Mouse (Mus musculus) embryonic facial prominence, embryonic 10.5 days (tissue): ENCODE data around the gene Slc25a1. TPM values are rescaled to one million over a fixed set of nuclear protein-coding genes. Genes with fewer than 3 reads are reported as not detected.

ENCODE experiments used
- DNase-seq: peaks from one replicate; pipeline ENCODE4 v3.0.0-alpha.2; 2017; ENCODE audit warnings: low spot score
- H3K27ac ChIP-seq: fragments of 300-500 bp; sonication (generic); replicated peaks from 2 replicates; pipeline ENCODE4 v1.5.1; 2016; ENCODE audit warnings: mild to moderate bottlenecking
- H3K27me3 ChIP-seq: fragments of 300-500 bp; sonication (generic); replicated peaks from 2 replicates; pipeline ENCODE4 v1.6.1; 2016; ENCODE audit warnings: low read depth, mild to moderate bottlenecking; ENCODE audit not compliant: poor library complexity, severe bottlenecking
- H3K36me3 ChIP-seq: fragments of 300-500 bp; sonication (generic); replicated peaks from 2 replicates; pipeline ENCODE4 v1.6.1; 2016; ENCODE audit warnings: mild to moderate bottlenecking, moderate library complexity
- H3K4me1 ChIP-seq: fragments of 300-500 bp; sonication (generic); 2 replicates; pipeline ENCODE4 v1.6.1; 2016
- H3K4me3 ChIP-seq: fragments of 300-500 bp; sonication (generic); 2 replicates; pipeline ENCODE4 v1.5.1; 2016; ENCODE audit warnings: mild to moderate bottlenecking, moderate library complexity
- H3K9me3 ChIP-seq: fragments of 300-500 bp; sonication (generic); 2 replicates; pipeline ENCODE4 v1.6.1; 2016; ENCODE audit warnings: mild to moderate bottlenecking
- WGBS: fragments of 180-500 bp; shearing (Covaris S2); methylation state at CpG from one replicate; pipeline ENCODE4 v1.1.7; 2016; 5-methylcytosine and 5-hydroxymethylcytosine counted together
- polyA plus RNA-seq: library from polyadenylated mRNA; unstranded; fragments of >200 nt; fragmentation: Nextera tagmentation; extraction: Ambion mirVana; gene quantifications from 2 replicates; pipeline ENCODE4 v1.2.1, GENCODE M21; 2016

The Slc25a1 gene
- polyA plus RNA-seq, 1 experiment from 2014 or later: 85.8 TPM

DNA sequence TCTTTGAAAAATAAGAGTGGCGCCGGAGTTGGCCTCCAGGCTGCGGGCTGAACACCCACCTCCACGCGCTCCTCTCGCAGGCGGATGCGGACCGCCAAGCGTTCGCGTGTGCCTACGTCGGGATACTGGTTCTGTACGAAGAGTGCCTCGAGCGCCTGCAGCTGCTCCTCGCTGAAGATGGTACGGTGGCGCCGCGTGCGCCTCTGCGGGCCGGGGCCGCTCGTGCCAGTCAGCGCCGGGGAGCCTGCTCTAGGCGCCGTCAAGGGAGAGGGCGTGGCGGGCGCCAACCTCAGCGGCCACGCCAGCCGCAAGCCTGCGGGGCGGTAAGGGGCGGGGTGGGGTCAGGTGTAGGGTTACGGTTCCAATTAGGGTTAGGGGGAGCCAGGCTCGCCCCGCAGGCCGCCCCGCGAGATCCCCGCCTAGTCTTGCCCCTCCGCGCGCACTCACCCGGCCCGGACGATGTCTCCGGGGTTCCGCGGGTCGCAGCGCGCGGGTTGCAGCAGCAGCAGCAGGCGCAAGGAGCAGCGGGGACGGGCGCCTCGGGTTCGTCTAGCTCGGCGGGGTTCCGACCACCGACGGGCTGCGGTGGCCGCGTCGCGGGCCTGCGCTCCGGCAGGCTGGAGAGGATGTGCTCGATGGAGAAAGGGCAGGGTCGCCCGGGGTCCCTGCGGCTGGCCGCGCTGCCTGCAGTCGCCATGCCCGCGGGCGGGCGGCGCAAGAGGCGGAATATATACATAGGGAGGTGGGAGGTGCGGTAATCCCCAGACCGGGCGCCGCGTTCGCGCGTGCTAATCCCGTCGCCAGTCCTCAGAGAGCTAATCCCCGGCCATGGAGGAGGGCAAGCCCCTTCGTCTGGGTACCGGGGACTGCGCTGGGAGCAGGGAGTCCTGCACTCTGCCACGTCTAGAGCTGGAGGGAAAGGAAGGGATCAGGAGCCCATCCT is 13.4 kb downstream of the Slc25a1 start, which contains the start of gene Gsc2:
Gene Gsc2, minus strand, starts transcription at position 753 of the 943 bp plus-strand sequence.
- Histone ChIP-seq H3K27me3 (peaks cover 80% of the 10 kb centered on the region), H3K36me3 (no peaks in the 10 kb centered on the region), H3K9me3 (no peaks in the 10 kb centered on the region), H3K27ac (peak within 1 kb of the TSS; percentile 44; the same call in 1 of the 2 replicates), H3K4me1 (peaks cover 20% of the 10 kb centered on the region), H3K4me3 (peak within 1 kb of the TSS; percentile 59)
- WGBS: under 1% methylated on average over 106 of the region's 106 CpGs
- DNase-seq: peak; percentile 66

GRCm38 (mm10) chr16:17911052-17911595 is 16.9 kb downstream of the Slc25a1 start, which contains the start of gene Ess2:
Gene Ess2 (minus strand): TSS chr16:17911348.
- peak within 1 kb of the TSS; percentile 70 for H3K4me3 ChIP-seq
- WGBS: under 1% methylated on average over 35 of the region's 35 CpGs
- H3K27ac ChIP-seq: peak within 1 kb of the TSS; percentile 88
- H3K9me3 ChIP-seq: no peaks in the 10 kb centered on the region
- H3K4me1 ChIP-seq: peaks cover 20% of the 10 kb centered on the region
- peak; percentile 90 for DNase-seq
- H3K36me3 ChIP-seq: peaks cover 34% of the 10 kb centered on the region
- H3K27me3 ChIP-seq: peaks cover 46% of the 10 kb centered on the region

GRCm38 (mm10) chr16:17898462-17898861 is 29.6 kb downstream of the Slc25a1 start, which contains the start of the genes Dgcr2 and Tssk2:
Gene Dgcr2 (minus strand): TSS chr16:17898562.
Gene Tssk2 (plus strand): TSS chr16:17898637.
- H3K27me3 ChIP-seq: no peaks in the 10 kb centered on the region
- H3K4me3 ChIP-seq: no peak within 1 kb of the TSS
- no peaks in the 10 kb centered on the region for H3K4me1 ChIP-seq
- no peak within 1 kb of the TSS for H3K27ac ChIP-seq
- no peaks in the 10 kb centered on the region for H3K9me3 ChIP-seq
- WGBS: 93% methylated on average over 14 of the region's 14 CpGs
- no peak for DNase-seq
- H3K36me3 ChIP-seq: peaks cover 61% of the 10 kb centered on the region

DNA sequence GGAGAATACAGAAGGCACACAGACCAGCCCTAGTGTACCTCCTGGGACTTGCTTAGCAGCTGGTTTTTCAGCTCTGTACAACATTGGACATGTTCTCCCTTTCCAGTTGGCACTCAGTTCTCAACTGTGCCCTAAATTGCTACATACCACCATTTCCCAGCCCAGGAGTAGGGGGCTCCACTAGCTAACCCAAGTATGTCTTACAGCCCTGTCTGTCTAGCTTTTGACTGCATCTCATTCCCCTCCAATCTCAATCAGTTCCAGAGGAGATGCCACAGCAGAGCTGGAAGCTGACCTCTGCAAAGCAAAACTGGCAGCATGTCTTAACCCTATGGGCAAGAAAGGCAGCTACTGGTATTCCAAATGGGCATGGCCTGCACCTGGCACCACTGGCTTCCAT is 31.9 kb downstream of the Slc25a1 start:
- Histone ChIP-seq H3K27ac (no peak overlapping the region), H3K4me1 (peaks cover 11% of the 10 kb centered on the region; the same call in 1 of the 2 replicates), H3K4me3 (no peak overlapping the region), H3K9me3 (no peaks in the 10 kb centered on the region), H3K36me3 (peaks cover 37% of the 10 kb centered on the region), H3K27me3 (no peaks in the 10 kb centered on the region)
- no peak for DNase-seq

- H3K4me1 ChIP-seq: peaks cover 26% of the 10 kb centered on the region
- no peaks in the 10 kb centered on the region for H3K27me3 ChIP-seq
- DNase-seq: no peak
- H3K36me3 ChIP-seq: peaks cover 22% of the 10 kb centered on the region
- WGBS: 75% methylated on average over 2 of the region's 2 CpGs
- H3K27ac ChIP-seq: no peak within 1 kb of the TSS
- H3K4me3 ChIP-seq: no peak within 1 kb of the TSS
- H3K9me3 ChIP-seq: no peaks in the 10 kb centered on the region
Measured at GRCm38 (mm10) chr16:17893923-17894322, 34.1 kb downstream of the Slc25a1 start, which contains the start of gene Tssk1. Gene Tssk1 (plus strand): TSS chr16:17894223.

DNA sequence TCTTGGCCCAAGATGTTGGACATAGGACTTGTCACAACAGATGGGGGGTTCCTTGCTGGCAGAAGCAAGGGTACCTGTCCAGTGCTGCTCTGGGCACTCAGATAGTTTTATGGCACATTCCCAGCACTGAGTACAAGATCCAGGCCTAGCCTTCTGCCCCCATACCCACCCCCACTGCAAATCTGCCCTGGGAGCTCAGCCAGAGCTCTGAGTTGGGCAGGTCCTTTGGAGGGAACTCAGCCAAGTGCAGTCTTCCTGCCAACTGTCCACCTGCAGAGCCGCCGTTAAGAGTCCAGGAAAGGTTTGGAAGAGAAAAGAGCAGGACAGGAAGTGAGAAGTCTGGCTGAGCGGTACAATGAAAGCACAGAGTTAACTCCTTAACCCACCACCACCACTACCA is 35.4 kb downstream of the Slc25a1 start:
- no peak overlapping the region for H3K27ac ChIP-seq
- DNase-seq: no peak
- no peaks in the 10 kb centered on the region for H3K9me3 ChIP-seq
- H3K4me3 ChIP-seq: no peak overlapping the region
- 79% methylated on average over 3 of the region's 3 CpGs for WGBS
- no peaks in the 10 kb centered on the region for H3K27me3 ChIP-seq
- H3K4me1 ChIP-seq: peaks cover 26% of the 10 kb centered on the region
- H3K36me3 ChIP-seq: peaks cover 10% of the 10 kb centered on the region

DNA sequence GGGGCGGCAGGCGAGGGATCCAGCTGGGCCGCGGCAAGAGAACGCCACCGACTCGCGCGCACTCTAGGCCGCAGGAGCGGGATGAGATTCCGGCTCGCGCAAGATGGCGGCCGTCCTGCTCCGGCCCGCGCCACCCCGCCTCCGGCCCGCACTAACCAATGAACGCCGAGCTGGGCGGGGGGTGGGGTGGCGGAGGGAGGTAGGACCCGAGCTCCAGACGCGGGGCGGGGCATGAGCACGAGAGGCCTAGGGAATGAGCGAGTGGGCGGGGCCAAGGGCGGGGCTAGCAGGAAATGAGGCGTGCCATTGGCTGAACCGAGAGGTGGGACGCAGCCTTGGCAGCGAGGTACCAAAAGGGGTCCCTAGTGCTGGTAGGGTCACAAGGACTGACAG is 36.5 kb downstream of the Slc25a1 start, which contains the start of gene Gm20518:
Gene Gm20518, minus strand, starts transcription at position 105 of the 393 bp plus-strand sequence.
- WGBS: under 1% methylated on average over 38 of the region's 38 CpGs

GRCm38 (mm10) chr16:17890917-17891566 is 37.0 kb downstream of the Slc25a1 start:
- Histone ChIP-seq H3K4me1 (peaks cover 26% of the 10 kb centered on the region), H3K27me3 (no peaks in the 10 kb centered on the region), H3K36me3 (peaks cover 12% of the 10 kb centered on the region), H3K27ac (peak overlapping the region; percentile 98), H3K9me3 (no peaks in the 10 kb centered on the region), H3K4me3 (peak overlapping the region; percentile 98)
- under 1% methylated on average over 44 of the region's 44 CpGs for WGBS
- no peak for DNase-seq

More for the DNA sequence above, 36.5 kb downstream of the Slc25a1 start, which contains the start of gene Gm20518:
- H3K9me3 ChIP-seq: no peaks in the 10 kb centered on the region
- peak within 1 kb of the TSS; percentile 98 for H3K27ac ChIP-seq
- H3K4me1 ChIP-seq: peaks cover 26% of the 10 kb centered on the region
- no peaks in the 10 kb centered on the region for H3K27me3 ChIP-seq
- H3K4me3 ChIP-seq: peak within 1 kb of the TSS; percentile 98
- peaks cover 10% of the 10 kb centered on the region for H3K36me3 ChIP-seq
- peak; percentile 100 for DNase-seq

DNA sequence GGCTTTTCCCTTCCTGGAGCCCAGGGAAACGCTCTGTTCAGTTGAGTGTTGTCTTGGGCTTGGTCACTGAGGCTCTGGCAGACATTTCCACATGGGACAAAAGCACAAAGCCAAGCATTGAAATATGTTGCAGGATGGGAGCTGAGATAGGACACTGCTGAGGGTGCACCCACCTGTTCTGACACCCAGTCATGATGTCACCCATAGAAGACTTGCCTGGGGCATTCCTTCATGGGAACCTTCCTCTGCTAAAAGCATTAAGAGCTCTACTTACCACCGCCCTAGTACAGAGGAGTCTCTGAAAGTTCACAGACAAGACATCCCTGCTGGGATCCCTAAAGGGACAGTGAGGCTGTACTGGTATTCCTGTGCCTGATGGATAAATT is 37.7 kb downstream of the Slc25a1 start:
- Histone ChIP-seq H3K4me3 (peak overlapping the region; percentile 98), H3K27ac (peak overlapping the region; percentile 98), H3K9me3 (no peaks in the 10 kb centered on the region), H3K4me1 (peaks cover 26% of the 10 kb centered on the region), H3K27me3 (no peaks in the 10 kb centered on the region), H3K36me3 (peaks cover 20% of the 10 kb centered on the region)
- DNase-seq: no peak
- 58% methylated on average over 2 of the region's 2 CpGs for WGBS

DNA sequence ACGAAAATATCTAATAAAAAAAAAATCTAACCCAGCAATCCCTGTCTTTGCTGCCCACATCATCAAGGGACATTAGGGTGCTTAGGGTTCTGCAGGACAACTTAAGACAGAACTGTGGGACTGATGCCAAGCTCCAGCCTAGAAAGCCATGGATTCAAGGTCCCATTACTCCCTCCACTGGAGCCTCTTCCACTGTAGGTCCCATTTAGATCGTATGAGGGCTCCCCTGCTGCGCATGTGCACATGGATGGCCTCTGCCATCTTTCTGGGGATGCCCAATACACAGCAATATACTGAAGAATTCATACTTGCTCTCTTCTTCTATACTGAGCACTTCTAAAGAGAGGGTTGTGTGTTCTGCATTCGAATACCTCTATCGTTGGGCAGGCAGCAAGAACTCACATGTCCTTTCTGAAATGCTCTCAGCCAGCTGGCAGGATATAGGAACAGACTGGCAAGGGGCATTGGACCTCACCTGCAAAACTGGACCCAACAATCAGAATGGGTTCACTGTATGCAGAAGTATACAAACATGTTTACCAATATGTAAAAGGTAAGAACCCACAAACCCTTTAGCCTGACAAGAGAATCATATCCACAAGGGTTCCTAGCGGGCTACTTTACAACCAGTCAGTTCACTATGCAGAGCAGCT is 38.2 kb downstream of the Slc25a1 start:
- peak overlapping the region; percentile 98; the same call in 1 of the 2 replicates for H3K27ac ChIP-seq

GRCm38 (mm10) chr16:17884116-17884515 is 43.9 kb downstream of the Slc25a1 start:
- H3K27me3 ChIP-seq: no peaks in the 10 kb centered on the region
- H3K9me3 ChIP-seq: no peaks in the 10 kb centered on the region
- peaks cover 6% of the 10 kb centered on the region for H3K4me1 ChIP-seq
- peaks cover 67% of the 10 kb centered on the region for H3K36me3 ChIP-seq
- H3K27ac ChIP-seq: no peak overlapping the region
- no peak for DNase-seq
- WGBS: 88% methylated on average over 6 of the region's 6 CpGs
- H3K4me3 ChIP-seq: no peak overlapping the region

More for the DNA sequence above, 38.2 kb downstream of the Slc25a1 start:
- peak overlapping the region; percentile 98 for H3K4me3 ChIP-seq
- WGBS: 85% methylated on average over 6 of the region's 6 CpGs
- peaks cover 26% of the 10 kb centered on the region for H3K4me1 ChIP-seq
- peaks cover 25% of the 10 kb centered on the region for H3K36me3 ChIP-seq
- no peaks in the 10 kb centered on the region for H3K27me3 ChIP-seq
- no peaks in the 10 kb centered on the region for H3K9me3 ChIP-seq
- no peak for DNase-seq

DNA sequence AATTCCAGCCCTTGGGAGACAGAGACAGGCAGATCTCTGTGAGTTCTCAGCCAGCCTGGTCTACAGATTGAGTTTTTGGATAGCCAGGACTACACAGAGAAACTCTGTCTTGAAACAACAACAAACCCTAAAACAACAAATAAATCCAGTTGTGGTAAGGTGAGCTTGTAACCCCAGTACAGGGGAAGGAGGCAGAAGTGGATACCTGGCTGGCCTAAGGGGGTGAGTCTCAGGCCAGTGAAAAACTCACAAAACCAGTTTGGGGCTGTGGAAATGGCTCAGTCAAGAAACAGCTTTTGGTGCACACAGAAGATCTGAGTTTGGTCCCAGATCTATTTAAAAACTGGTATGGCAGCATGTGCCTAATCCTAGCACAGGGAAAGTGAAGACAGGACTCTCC is 45.8 kb downstream of the Slc25a1 start:
- no peak overlapping the region for H3K27ac ChIP-seq
- H3K9me3 ChIP-seq: no peaks in the 10 kb centered on the region
- no peak for DNase-seq
- peaks cover 6% of the 10 kb centered on the region for H3K4me1 ChIP-seq
- peaks cover 86% of the 10 kb centered on the region for H3K36me3 ChIP-seq
- H3K4me3 ChIP-seq: no peak overlapping the region
- no peaks in the 10 kb centered on the region for H3K27me3 ChIP-seq
